Mouse (Mus musculus) neural tube, embryonic 14.5 days (tissue): ENCODE results near the gene Slc50a1. TPM values are rescaled to one million over a fixed set of nuclear protein-coding genes. Genes with fewer than 3 reads are reported as not detected.

Experiments used
- ATAC-seq: fragments of 200-750 bp; cut with Nextera tagmentation; 2 replicates; pipeline ENCODE4 v1.8.0; 2017; ENCODE audit warnings: low read depth, mild to moderate bottlenecking, moderate TSS enrichment, moderate library complexity
- H3K27ac ChIP-seq: fragments of 300-500 bp; sonication (generic); 2 replicates; pipeline ENCODE4 v1.5.1; 2014; ENCODE audit warnings: low read depth, mild to moderate bottlenecking, control low read depth, low read length, moderate library complexity, mixed read lengths
- H3K27me3 ChIP-seq: fragments of 300-500 bp; sonication (generic); 2 replicates; pipeline ENCODE4 v1.6.1; 2014; ENCODE audit warnings: low read length; ENCODE audit not compliant: control insufficient read depth, insufficient read depth
- H3K36me3 ChIP-seq: fragments of 300-500 bp; sonication (generic); 2 replicates; pipeline ENCODE4 v1.6.1; 2014; ENCODE audit warnings: low read length, mixed read lengths; ENCODE audit not compliant: control insufficient read depth, insufficient read depth
- H3K4me1 ChIP-seq: fragments of 300-500 bp; sonication (generic); 2 replicates; pipeline ENCODE4 v1.6.1; 2014; ENCODE audit warnings: low read length; ENCODE audit not compliant: control insufficient read depth, insufficient read depth
- H3K4me2 ChIP-seq: fragments of 300-500 bp; sonication (generic); 2 replicates; pipeline ENCODE4 v1.6.1; 2014; ENCODE audit warnings: mild to moderate bottlenecking, low read depth, low read length, control low read depth
- H3K4me3 ChIP-seq: fragments of 300-500 bp; sonication (generic); 2 replicates; pipeline ENCODE4 v1.5.1; 2014; ENCODE audit warnings: low read depth, low read length, control low read depth, mixed read lengths
- H3K9ac ChIP-seq: fragments of 300-500 bp; sonication (generic); replicated peaks from 2 replicates; pipeline ENCODE4 v1.6.1; 2014; ENCODE audit warnings: low read depth, mild to moderate bottlenecking, control low read depth, low read length, mixed read lengths
- H3K9me3 ChIP-seq: fragments of 300-500 bp; sonication (generic); 2 replicates; pipeline ENCODE4 v1.6.1; 2016; ENCODE audit warnings: low read length; ENCODE audit not compliant: control insufficient read depth
- WGBS: fragments of 180-500 bp; shearing (Covaris S2); extraction: QIAGEN DNeasy Blood & Tissue Kit; methylation state at CpG from one replicate; pipeline ENCODE4 v1.1.7; 2014; 5-methylcytosine and 5-hydroxymethylcytosine counted together
- polyA plus RNA-seq: library from polyadenylated mRNA; unstranded; fragments of >200 nt; fragmentation: Nextera tagmentation; extraction: Ambion mirVana; gene quantifications from 2 replicates; pipeline ENCODE4 v1.2.1, GENCODE M21; 2014

Gene Slc50a1
- polyA plus RNA-seq, 1 experiment from 2014 or later, result 36.7 TPM

DNA sequence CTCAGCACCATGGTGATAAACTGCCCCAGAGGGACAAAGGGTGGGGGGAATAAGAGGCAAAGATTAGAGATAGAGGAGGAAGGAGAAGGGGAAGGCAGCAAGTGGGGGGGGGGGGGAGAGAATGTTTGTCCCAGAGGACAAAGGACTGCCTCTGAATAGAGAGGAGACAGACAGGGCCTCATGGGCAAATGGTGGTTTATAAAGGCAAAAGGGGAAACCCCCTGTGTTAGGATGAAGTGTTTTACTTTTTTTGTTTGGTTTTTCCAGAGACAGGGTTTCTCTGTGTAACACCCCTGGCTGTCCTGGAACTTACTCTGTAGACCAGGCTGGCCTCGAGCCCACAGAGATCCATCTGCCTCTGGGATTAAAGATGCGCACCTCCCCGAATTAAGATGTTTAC lies 10.2 kb downstream of the Slc50a1 start:
- Histone ChIP-seq H3K27ac (no peak overlapping the region), H3K27me3 (no peaks in the 10 kb centered on the region), H3K4me1 (no peaks in the 10 kb centered on the region), H3K9me3 (no peaks in the 10 kb centered on the region), H3K36me3 (no peaks in the 10 kb centered on the region), H3K4me3 (no peak overlapping the region), H3K4me2 (no peak overlapping the region), H3K9ac (no peak overlapping the region)
- 83% methylated on average over 3 of the region's 3 CpGs for WGBS
- ATAC-seq, result no peak

DNA sequence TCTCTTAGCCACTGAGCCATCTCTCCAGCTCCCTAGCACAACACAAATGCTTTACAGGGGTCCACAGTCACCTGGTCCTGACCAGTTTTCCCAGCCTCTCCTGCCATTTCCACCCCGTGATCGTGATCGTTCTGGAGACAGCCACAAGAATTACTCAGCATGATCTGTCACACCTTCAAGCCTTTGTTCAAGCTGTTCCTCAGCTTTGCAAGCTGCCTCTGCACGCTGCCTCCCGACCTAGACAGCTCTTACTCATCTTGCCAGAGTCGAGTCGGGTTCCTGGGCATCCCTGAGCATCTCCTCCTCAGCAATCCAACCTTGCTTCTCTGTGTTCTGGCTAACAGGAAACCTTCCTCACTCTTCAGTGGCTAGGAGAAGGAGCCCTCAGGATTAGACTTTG lies 11.3 kb downstream of the Slc50a1 start, which contains the start of gene Dpm3:
Gene Dpm3 (plus strand): TSS at position 283 of the 400 bp plus-strand sequence.
- no peaks in the 10 kb centered on the region for H3K4me1 ChIP-seq
- H3K36me3 ChIP-seq, result no peaks in the 10 kb centered on the region
- H3K4me3 ChIP-seq, result no peak within 1 kb of the TSS
- no peaks in the 10 kb centered on the region for H3K9me3 ChIP-seq
- H3K27ac ChIP-seq, result no peak within 1 kb of the TSS
- ATAC-seq, result no peak
- H3K27me3 ChIP-seq, result no peaks in the 10 kb centered on the region
- no peak within 1 kb of the TSS for H3K4me2 ChIP-seq
- H3K9ac ChIP-seq, result no peak within 1 kb of the TSS
- 55% methylated on average over 7 of the region's 7 CpGs for WGBS

DNA sequence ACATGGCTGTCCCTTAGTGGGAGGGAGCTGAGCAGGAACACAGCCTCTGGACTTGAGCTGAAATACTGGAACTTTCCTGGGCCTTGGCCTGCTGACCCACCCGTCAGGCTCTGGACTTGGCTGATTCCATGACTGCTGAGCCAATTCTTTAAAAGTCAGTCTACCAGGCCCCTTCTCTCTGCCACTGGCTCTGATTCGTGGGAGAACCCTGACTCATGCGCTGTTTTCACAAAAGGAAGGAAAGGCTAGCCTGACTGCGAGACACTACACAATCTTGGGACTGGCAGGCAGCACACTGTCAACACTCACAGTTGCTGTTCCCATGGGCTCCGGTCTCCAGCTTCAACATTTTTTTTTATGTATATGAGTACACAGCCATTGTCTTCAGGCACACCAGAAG lies 14.2 kb downstream of the Slc50a1 start:
- Histone ChIP-seq H3K36me3 (no peaks in the 10 kb centered on the region), H3K4me1 (peaks cover 5% of the 10 kb centered on the region; the same call in 1 of the 2 replicates), H3K27ac (no peak overlapping the region), H3K4me3 (no peak overlapping the region), H3K9me3 (no peaks in the 10 kb centered on the region), H3K4me2 (no peak overlapping the region), H3K9ac (no peak overlapping the region), H3K27me3 (no peaks in the 10 kb centered on the region)
- 83% methylated on average over 5 of the region's 5 CpGs for WGBS
- no peak for ATAC-seq

DNA sequence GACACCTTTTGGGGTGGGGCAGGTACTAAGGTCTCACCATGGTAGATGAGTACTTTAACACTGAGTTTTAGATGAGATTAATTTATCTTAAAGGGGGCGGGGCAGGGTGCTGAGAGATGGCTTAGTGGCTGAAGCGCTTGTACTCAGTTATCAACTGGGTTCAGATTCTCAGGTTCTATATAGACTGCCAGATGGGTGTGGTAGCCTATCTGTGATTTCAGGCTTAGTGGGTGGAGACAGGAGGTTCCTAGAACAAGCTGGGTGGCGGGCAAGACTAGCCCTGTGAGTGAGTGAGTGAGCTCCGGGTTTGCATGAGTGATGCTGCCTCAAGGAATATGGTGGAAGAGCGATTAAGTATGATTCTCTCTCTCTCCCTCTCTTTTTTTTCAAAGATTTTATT lies 15.4 kb downstream of the Slc50a1 start:
- ATAC-seq, result no peak
- H3K4me1 ChIP-seq, result peaks cover 7% of the 10 kb centered on the region; the same call in 1 of the 2 replicates
- no peaks in the 10 kb centered on the region for H3K36me3 ChIP-seq
- no peak overlapping the region for H3K4me2 ChIP-seq
- no peak overlapping the region for H3K4me3 ChIP-seq
- WGBS, result 96% methylated on average over 5 of the region's 5 CpGs
- no peak overlapping the region for H3K27ac ChIP-seq
- H3K27me3 ChIP-seq, result no peaks in the 10 kb centered on the region
- H3K9me3 ChIP-seq, result no peaks in the 10 kb centered on the region
- no peak overlapping the region for H3K9ac ChIP-seq

- no peak overlapping the region for H3K27ac ChIP-seq
- peak; percentile 5; the same call in 1 of the 2 replicates for ATAC-seq
- peak overlapping the region; percentile 33; the same call in 1 of the 2 replicates for H3K4me2 ChIP-seq
- H3K9me3 ChIP-seq, result no peaks in the 10 kb centered on the region
- H3K36me3 ChIP-seq, result no peaks in the 10 kb centered on the region
- WGBS, result 4% methylated on average over 17 of the region's 17 CpGs
- no peak overlapping the region for H3K9ac ChIP-seq
- peaks cover 15% of the 10 kb centered on the region; the same call in 1 of the 2 replicates for H3K4me1 ChIP-seq
- no peak overlapping the region for H3K4me3 ChIP-seq
- H3K27me3 ChIP-seq, result no peaks in the 10 kb centered on the region
These were observed 18.9 kb downstream of the Slc50a1 start for GRCm38 (mm10) chr3:89251365-89251895.

GRCm38 (mm10) chr3:89250435-89251040 lies 19.8 kb downstream of the Slc50a1 start:
- H3K9ac ChIP-seq, result no peak overlapping the region
- no peaks in the 10 kb centered on the region for H3K36me3 ChIP-seq
- H3K27ac ChIP-seq, result no peak overlapping the region
- 25% methylated on average over 7 of the region's 7 CpGs for WGBS
- ATAC-seq, result no peak
- peaks cover 15% of the 10 kb centered on the region; the same call in 1 of the 2 replicates for H3K4me1 ChIP-seq
- H3K4me2 ChIP-seq, result no peak overlapping the region
- no peak overlapping the region for H3K4me3 ChIP-seq
- H3K9me3 ChIP-seq, result no peaks in the 10 kb centered on the region
- H3K27me3 ChIP-seq, result no peaks in the 10 kb centered on the region

DNA sequence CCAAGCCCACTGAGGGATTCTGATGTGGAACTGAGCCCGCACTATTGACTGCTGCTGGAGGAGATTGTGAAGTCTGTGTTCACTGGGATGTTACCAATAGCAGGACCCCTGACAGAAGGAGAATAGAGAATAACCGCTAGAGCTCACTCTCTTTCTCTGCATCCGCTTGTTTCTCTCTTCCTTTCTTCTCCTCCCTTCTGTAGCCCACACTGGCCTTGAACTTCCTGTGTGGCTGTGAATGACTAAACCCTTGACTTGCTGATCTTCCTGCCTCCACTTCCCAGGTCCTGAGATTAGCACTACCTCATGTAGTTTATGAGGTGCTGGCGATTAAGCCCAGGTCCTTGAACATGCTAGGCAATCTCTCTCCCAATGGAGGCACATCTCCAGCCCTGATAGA lies 22.9 kb downstream of the Slc50a1 start:
- Histone ChIP-seq H3K4me1 (peaks cover 31% of the 10 kb centered on the region), H3K27me3 (no peaks in the 10 kb centered on the region), H3K9me3 (no peaks in the 10 kb centered on the region), H3K36me3 (peaks cover 4% of the 10 kb centered on the region; the same call in 1 of the 2 replicates), H3K9ac (no peak overlapping the region), H3K4me2 (peak overlapping the region; percentile 93), H3K4me3 (peak overlapping the region; percentile 42; the same call in 1 of the 2 replicates), H3K27ac (no peak overlapping the region)
- WGBS, result 88% methylated on average over 4 of the region's 4 CpGs
- ATAC-seq, result no peak

GRCm38 (mm10) chr3:89246261-89247100 lies 23.9 kb downstream of the Slc50a1 start, which contains the start of gene Trim46:
Gene Trim46 (minus strand): TSS chr3:89246309.
- Histone ChIP-seq H3K9ac (peak within 1 kb of the TSS; percentile 70), H3K4me2 (peak within 1 kb of the TSS; percentile 93), H3K36me3 (peaks cover 10% of the 10 kb centered on the region), H3K27ac (peak within 1 kb of the TSS; percentile 94), H3K4me3 (peak within 1 kb of the TSS; percentile 42), H3K9me3 (no peaks in the 10 kb centered on the region), H3K27me3 (no peaks in the 10 kb centered on the region), H3K4me1 (peaks cover 30% of the 10 kb centered on the region)
- peak; percentile 64 for ATAC-seq
- WGBS, result under 1% methylated on average over 41 of the region's 42 CpGs
